Mouse (Mus musculus) testis, adult 2 months (tissue): ENCODE results near the gene Sptbn4.
A peak's percentile ranks its signal among the peaks of the same experiment; 100 is the strongest.

ENCODE experiments used
- CTCF ChIP-seq: fragments of 200-500 bp; IDR thresholded peaks from 2 replicates; pipeline ENCODE4 v1.5.1; 2012; ENCODE audit warnings: low read depth, mild to moderate bottlenecking, inconsistent platforms, low read length, moderate library complexity; ENCODE audit not compliant: control insufficient read depth, insufficient read depth, insufficient replicate concordance
- POLR2A ChIP-seq: fragments of 200-500 bp; IDR thresholded peaks from 2 replicates; pipeline ENCODE4 v1.6.1; 2012; ENCODE audit warnings: low read depth, mild to moderate bottlenecking, inconsistent platforms, low read length, moderate library complexity; ENCODE audit not compliant: control insufficient read depth

- TF ChIP-seq CTCF (peak; percentile 44; the same call in 1 of the 2 replicates), POLR2A (no peak)
These were observed 118.0 kb downstream of the Sptbn4 start for GRCm38 (mm10) chr7:27329326-27329947.
